Mouse (Mus musculus) limb, embryonic 15.5 days (tissue): Measurements from ENCODE around the gene Ccnb1ip1. TPM values are rescaled to one million over a fixed set of nuclear protein-coding genes. Genes with fewer than 3 reads are reported as not detected.
"Not testable (repeated sequence)": the region's sequence is repeated elsewhere in the genome, so short reads cannot be mapped to it uniquely, and the experiment has no call there.

ENCODE experiments used
- ATAC-seq: fragments of 200-750 bp; cut with Nextera tagmentation; 2 replicates; pipeline ENCODE4 v1.8.0; 2017; ENCODE audit warnings: low read depth, moderate TSS enrichment; ENCODE audit not compliant: insufficient number of reproducible peaks, low FRiP score, low TSS enrichment
- H3K27ac ChIP-seq: fragments of 300-500 bp; sonication (generic); 2 replicates; pipeline ENCODE4 v1.5.1; 2015; ENCODE audit warnings: moderate library complexity, mild to moderate bottlenecking, inconsistent platforms
- H3K27me3 ChIP-seq: fragments of 300-500 bp; sonication (generic); 2 replicates; pipeline ENCODE4 v1.6.1; 2015; ENCODE audit warnings: inconsistent platforms
- H3K36me3 ChIP-seq: fragments of 300-500 bp; sonication (generic); 2 replicates; pipeline ENCODE4 v1.6.1; 2015; ENCODE audit warnings: inconsistent platforms
- H3K4me1 ChIP-seq: fragments of 300-500 bp; sonication (generic); 2 replicates; pipeline ENCODE4 v1.6.1; 2015; ENCODE audit warnings: inconsistent platforms
- H3K4me2 ChIP-seq: fragments of 300-500 bp; sonication (generic); 2 replicates; pipeline ENCODE4 v1.6.1; 2015; ENCODE audit warnings: mild to moderate bottlenecking, inconsistent platforms
- H3K4me3 ChIP-seq: fragments of 300-500 bp; sonication (generic); 2 replicates; pipeline ENCODE4 v1.5.1; 2015; ENCODE audit warnings: mild to moderate bottlenecking, inconsistent platforms
- H3K9ac ChIP-seq: fragments of 300-500 bp; sonication (generic); 2 replicates; pipeline ENCODE4 v1.6.1; 2015; ENCODE audit warnings: inconsistent platforms
- H3K9me3 ChIP-seq: fragments of 300-500 bp; sonication (generic); 2 replicates; pipeline ENCODE4 v1.6.1; 2016; ENCODE audit warnings: inconsistent platforms
- WGBS: fragments of 180-500 bp; shearing (Covaris S2); methylation state at CpG from one replicate; pipeline ENCODE4 v1.1.7; 2015; 5-methylcytosine and 5-hydroxymethylcytosine counted together
- polyA plus RNA-seq: library from polyadenylated mRNA; unstranded; fragments of >200 nt; fragmentation: Nextera tagmentation; extraction: Ambion mirVana; gene quantifications from 2 replicates; pipeline ENCODE4 v1.2.1, GENCODE M21; 2015

Ccnb1ip1 gene
- not detected in 2 replicates for polyA plus RNA-seq

GRCm38 (mm10) chr14:50807487-50808072, at the start of gene Ccnb1ip1, which contains the start of gene Parp2:
Ccnb1ip1 (minus strand) TSS chr14:50807732.
Parp2 (plus strand) TSS chr14:50807841.
- Histone ChIP-seq H3K4me3 (peak within 1 kb of the TSS; percentile 56), H3K4me2 (peak within 1 kb of the TSS; percentile 58), H3K36me3 (peaks cover 20% of the 10 kb centered on the region), H3K9me3 (no peaks in the 10 kb centered on the region), H3K4me1 (peaks cover 4% of the 10 kb centered on the region), H3K27ac (peak within 1 kb of the TSS; percentile 91), H3K27me3 (no peaks in the 10 kb centered on the region), H3K9ac (peak within 1 kb of the TSS; percentile 47)
- 1% methylated on average over 42 of the region's 42 CpGs for WGBS
- peak; percentile 98 for ATAC-seq

- no peak overlapping the region for H3K4me2 ChIP-seq
- H3K9me3 ChIP-seq = no peaks in the 10 kb centered on the region
- H3K9ac ChIP-seq = no peak overlapping the region
- no peak for ATAC-seq
- no peaks in the 10 kb centered on the region for H3K27me3 ChIP-seq
- H3K27ac ChIP-seq = no peak overlapping the region
- no peaks in the 10 kb centered on the region for H3K4me1 ChIP-seq
- WGBS = 89% methylated on average over 5 of the region's 5 CpGs
- H3K36me3 ChIP-seq = peaks cover 36% of the 10 kb centered on the region
- H3K4me3 ChIP-seq = no peak overlapping the region
Observed at GRCm38 (mm10) chr14:50855788-50856187, 48.3 kb upstream of the Ccnb1ip1 start.

DNA sequence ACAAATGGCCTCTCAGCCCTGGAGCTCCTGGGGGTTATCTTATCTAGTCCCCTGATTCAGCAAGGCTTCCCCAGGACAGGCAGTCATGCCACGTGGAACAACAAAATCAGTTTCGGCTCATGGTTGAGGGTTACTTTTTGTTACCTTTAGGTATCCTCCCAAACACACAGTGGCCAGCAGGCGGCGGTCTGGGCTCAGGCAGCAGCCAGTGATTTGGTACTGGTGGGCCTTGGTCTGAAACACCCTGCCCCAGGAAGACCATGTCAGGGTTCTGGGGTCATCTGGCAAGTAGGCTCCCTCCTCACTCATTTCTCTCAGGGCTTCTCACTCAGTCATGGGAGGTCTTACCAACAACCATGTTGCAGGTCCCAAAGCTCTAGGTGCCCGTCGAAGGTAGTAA, 29.7 kb upstream of the Ccnb1ip1 start:
- H3K9me3 ChIP-seq = no peaks in the 10 kb centered on the region
- peaks cover 6% of the 10 kb centered on the region; the same call in 1 of the 2 replicates for H3K36me3 ChIP-seq
- H3K9ac ChIP-seq = no peak overlapping the region
- no peak for ATAC-seq
- H3K4me2 ChIP-seq = no peak overlapping the region
- 59% methylated on average over 6 of the region's 6 CpGs for WGBS
- H3K4me3 ChIP-seq = no peak overlapping the region
- H3K27me3 ChIP-seq = no peaks in the 10 kb centered on the region
- H3K27ac ChIP-seq = no peak overlapping the region
- H3K4me1 ChIP-seq = no peaks in the 10 kb centered on the region

GRCm38 (mm10) chr14:50834435-50834834, 26.9 kb upstream of the Ccnb1ip1 start:
- Histone ChIP-seq H3K36me3 (peaks cover 3% of the 10 kb centered on the region; the same call in 1 of the 2 replicates), H3K27me3 (no peaks in the 10 kb centered on the region), H3K27ac (no peak overlapping the region), H3K9me3 (no peaks in the 10 kb centered on the region), H3K4me3 (no peak overlapping the region), H3K9ac (no peak overlapping the region), H3K4me2 (no peak overlapping the region), H3K4me1 (no peaks in the 10 kb centered on the region)
- ATAC-seq = no peak
- WGBS = 47% methylated on average over 2 of the region's 2 CpGs

DNA sequence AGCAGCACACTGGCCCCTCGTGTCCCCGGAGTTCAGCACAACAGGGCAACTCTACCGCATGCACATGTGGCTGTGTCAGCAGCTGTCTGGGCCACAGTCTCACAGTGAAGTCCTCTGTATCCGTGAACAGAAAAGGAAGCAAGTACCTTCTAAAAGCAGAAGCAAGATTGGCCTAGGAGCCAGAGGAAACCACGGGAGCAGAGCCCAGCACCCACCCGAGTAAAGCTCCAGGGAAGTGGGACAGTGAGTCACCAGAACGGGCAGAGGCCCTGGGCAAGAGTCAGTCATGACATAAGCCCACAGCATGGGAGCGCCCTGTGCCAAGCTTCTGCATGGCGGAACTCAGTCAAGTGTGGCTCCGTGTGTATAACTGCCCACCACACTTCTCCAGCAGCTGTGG, 26.4 kb upstream of the Ccnb1ip1 start:
- no peak overlapping the region for H3K27ac ChIP-seq
- no peaks in the 10 kb centered on the region for H3K9me3 ChIP-seq
- H3K9ac ChIP-seq = no peak overlapping the region
- peaks cover 4% of the 10 kb centered on the region; the same call in 1 of the 2 replicates for H3K36me3 ChIP-seq
- no peaks in the 10 kb centered on the region for H3K4me1 ChIP-seq
- H3K4me3 ChIP-seq = no peak overlapping the region
- H3K4me2 ChIP-seq = no peak overlapping the region
- 84% methylated on average over 10 of the region's 10 CpGs for WGBS
- no peaks in the 10 kb centered on the region for H3K27me3 ChIP-seq
- ATAC-seq = no peak

DNA sequence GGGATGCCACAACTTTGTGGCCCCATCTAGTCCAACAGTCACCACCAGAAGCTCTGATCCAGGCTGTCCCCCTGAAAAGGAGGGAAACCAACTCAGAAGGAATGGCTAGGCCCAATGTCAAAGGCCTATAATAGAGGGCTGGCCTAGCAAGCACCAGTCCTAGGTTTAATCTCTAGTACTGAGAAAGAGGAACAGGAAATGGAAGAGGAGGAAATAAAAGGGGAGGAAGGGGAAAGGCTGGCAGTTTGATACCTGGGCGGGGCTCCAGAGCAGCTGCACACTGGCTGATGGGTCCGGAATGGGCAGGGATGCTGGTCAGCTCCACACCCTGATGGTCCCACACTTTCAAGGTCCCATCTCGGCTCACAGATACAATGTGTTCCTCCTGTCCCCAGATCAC, 22.3 kb upstream of the Ccnb1ip1 start:
- WGBS = 78% methylated on average over 3 of the region's 3 CpGs
- H3K36me3 ChIP-seq = peaks cover 19% of the 10 kb centered on the region

DNA sequence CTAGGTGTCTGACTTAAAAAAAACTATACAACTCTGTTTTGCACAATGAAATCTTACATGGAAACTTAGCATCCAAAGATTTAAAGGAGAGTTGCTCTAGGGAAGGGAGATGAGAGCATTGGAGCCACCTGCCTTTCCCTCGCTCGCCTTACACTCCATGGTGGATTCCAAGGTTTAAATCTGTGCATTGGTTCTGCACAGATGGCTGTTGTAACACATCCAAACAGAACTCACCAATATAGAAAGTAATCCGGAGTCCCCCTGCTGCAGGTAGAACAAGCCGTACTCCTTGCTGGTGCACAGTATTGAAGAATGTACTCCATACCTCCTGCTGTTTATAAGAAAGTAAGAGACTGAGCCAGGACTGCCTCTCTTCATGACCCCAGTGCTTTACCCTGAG, 19.0 kb upstream of the Ccnb1ip1 start:
- Histone ChIP-seq H3K4me2 (no peak overlapping the region), H3K4me3 (no peak overlapping the region), H3K27me3 (no peaks in the 10 kb centered on the region), H3K9ac (no peak overlapping the region), H3K9me3 (no peaks in the 10 kb centered on the region), H3K4me1 (no peaks in the 10 kb centered on the region), H3K27ac (no peak overlapping the region), H3K36me3 (peaks cover 48% of the 10 kb centered on the region)
- 83% methylated on average over 4 of the region's 4 CpGs for WGBS
- ATAC-seq = no peak

More for the DNA sequence above, 22.3 kb upstream of the Ccnb1ip1 start:
- no peak for ATAC-seq
- no peak overlapping the region for H3K27ac ChIP-seq
- H3K9ac ChIP-seq = no peak overlapping the region
- no peak overlapping the region for H3K4me3 ChIP-seq
- no peaks in the 10 kb centered on the region for H3K27me3 ChIP-seq
- H3K4me2 ChIP-seq = no peak overlapping the region
- no peaks in the 10 kb centered on the region for H3K4me1 ChIP-seq
- no peaks in the 10 kb centered on the region for H3K9me3 ChIP-seq

GRCm38 (mm10) chr14:50824219-50824618, 16.7 kb upstream of the Ccnb1ip1 start:
- H3K4me2 ChIP-seq = no peak overlapping the region
- WGBS = 90% methylated on average over 9 of the region's 9 CpGs
- no peak overlapping the region for H3K9ac ChIP-seq
- no peak overlapping the region for H3K27ac ChIP-seq
- no peaks in the 10 kb centered on the region for H3K27me3 ChIP-seq
- no peaks in the 10 kb centered on the region for H3K9me3 ChIP-seq
- no peaks in the 10 kb centered on the region for H3K4me1 ChIP-seq
- no peak for ATAC-seq
- H3K36me3 ChIP-seq = peaks cover 69% of the 10 kb centered on the region
- H3K4me3 ChIP-seq = no peak overlapping the region

DNA sequence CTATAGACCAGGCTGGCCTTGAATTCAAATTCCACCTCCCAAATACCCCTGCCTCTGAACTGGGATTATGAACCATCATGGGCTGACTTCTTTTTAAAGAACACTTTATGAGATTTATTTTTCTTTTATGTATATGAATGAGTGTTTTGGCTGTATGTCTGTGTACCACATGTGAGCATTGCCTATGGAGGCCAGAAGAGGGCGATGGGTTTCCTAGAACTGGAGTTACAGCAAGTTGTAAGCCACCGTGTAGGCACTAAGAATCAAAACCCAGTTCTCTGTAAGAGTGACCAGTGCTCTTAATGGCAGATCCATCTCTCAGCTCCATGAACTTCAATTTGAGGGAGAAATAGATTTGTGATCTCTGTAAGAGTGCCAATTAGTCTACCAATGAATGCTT, 15.7 kb upstream of the Ccnb1ip1 start:
- no peak for ATAC-seq
- H3K4me3 ChIP-seq = no peak overlapping the region
- H3K4me1 ChIP-seq = no peaks in the 10 kb centered on the region
- no peak overlapping the region for H3K4me2 ChIP-seq
- H3K9me3 ChIP-seq = no peaks in the 10 kb centered on the region
- no peak overlapping the region for H3K9ac ChIP-seq
- no peaks in the 10 kb centered on the region for H3K27me3 ChIP-seq
- 80% methylated on average over 2 of the region's 2 CpGs for WGBS
- H3K36me3 ChIP-seq = peaks cover 65% of the 10 kb centered on the region
- H3K27ac ChIP-seq = no peak overlapping the region

- no peak for ATAC-seq
- no peak overlapping the region for H3K4me3 ChIP-seq
- H3K4me1 ChIP-seq = peaks cover 4% of the 10 kb centered on the region
- 95% methylated on average over 2 of the region's 2 CpGs for WGBS
- H3K27ac ChIP-seq = no peak overlapping the region
- H3K9ac ChIP-seq = no peak overlapping the region
- peaks cover 62% of the 10 kb centered on the region for H3K36me3 ChIP-seq
- H3K27me3 ChIP-seq = no peaks in the 10 kb centered on the region
- H3K4me2 ChIP-seq = no peak overlapping the region
- no peaks in the 10 kb centered on the region for H3K9me3 ChIP-seq
Observed at GRCm38 (mm10) chr14:50813060-50813459, 5.5 kb upstream of the Ccnb1ip1 start.

DNA sequence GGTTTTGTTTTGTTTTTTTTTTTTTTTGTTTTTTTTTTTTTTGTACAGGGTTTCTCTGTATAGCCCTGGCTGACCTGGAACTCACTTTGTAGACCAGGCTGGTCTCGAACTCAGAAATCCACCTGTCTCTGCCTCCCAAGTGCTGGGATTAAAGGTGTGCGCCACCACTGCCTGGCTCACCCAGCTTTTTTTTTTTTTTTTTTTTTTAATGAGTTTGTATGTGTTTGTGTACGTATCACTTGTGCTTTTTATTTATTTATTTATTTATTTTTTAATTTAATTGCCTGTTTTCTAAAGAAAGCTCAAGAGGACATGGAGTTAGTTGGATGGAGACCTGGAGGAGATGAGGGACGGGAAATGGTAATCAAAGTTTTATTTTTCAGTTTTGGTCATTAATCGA, 1.1 kb downstream of the Ccnb1ip1 start:
- H3K4me2 ChIP-seq = peak overlapping the region; percentile 58
- H3K9me3 ChIP-seq, H3K27ac ChIP-seq, H3K4me1 ChIP-seq, H3K9ac ChIP-seq, ATAC-seq, H3K27me3 ChIP-seq, H3K36me3 ChIP-seq: not testable (repeated sequence)
- WGBS = 82% methylated on average over 5 of the region's 5 CpGs
- peak overlapping the region; percentile 56; the same call in 1 of the 2 replicates for H3K4me3 ChIP-seq

DNA sequence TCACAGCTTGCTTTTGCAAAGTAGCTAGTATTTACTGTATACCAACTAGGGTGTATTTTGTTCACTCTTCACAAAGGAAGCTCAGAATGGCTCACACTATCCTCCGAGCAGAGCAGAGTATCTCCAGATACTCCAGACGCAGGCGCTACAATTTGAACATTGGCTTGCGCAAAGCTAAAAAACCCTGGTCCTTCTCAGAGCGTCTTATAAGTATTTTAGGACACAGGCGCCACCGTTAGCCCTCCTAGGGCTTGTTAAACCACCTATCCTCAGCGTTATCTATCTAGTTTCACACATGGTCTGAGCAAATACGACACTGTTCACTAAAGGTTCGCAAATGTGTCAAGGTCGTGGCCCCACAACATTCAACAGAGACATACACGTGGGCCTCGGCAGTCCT, 2.8 kb downstream of the Ccnb1ip1 start:
- no peak overlapping the region for H3K4me2 ChIP-seq
- H3K4me3 ChIP-seq = no peak overlapping the region
- peaks cover 6% of the 10 kb centered on the region for H3K4me1 ChIP-seq
- 71% methylated on average over 13 of the region's 13 CpGs for WGBS
- H3K36me3 ChIP-seq = no peaks in the 10 kb centered on the region
- no peaks in the 10 kb centered on the region for H3K9me3 ChIP-seq
- H3K27ac ChIP-seq = no peak overlapping the region
- no peak for ATAC-seq
- H3K27me3 ChIP-seq = no peaks in the 10 kb centered on the region
- no peak overlapping the region for H3K9ac ChIP-seq
